Mouse (Mus musculus): ENCODE data around the gene Pde2a.
A peak's percentile ranks its signal among the peaks of the same experiment; 100 is the strongest.

Pde2a gene

DNA sequence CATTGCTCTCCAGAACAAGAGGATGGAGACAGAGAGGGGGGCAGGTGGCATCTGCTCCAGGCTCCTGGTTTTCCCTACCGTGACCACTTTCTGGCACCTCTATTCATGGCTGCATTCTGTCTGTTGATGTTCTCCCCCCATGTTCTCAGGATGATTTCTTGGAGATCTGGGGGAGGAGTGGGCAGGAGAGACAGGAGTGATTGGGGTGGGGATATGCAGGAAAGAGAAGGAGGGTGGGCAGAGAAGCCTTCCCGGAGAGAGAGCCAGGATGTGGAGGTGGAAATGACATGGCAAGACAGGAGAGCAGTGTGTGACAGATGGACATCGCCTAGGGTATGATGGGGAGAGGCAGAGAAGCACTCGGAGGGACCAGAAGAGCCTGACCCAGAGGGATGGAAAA lies 55.0 kb downstream of the Pde2a start:
- no peak for DNase-seq

DNA sequence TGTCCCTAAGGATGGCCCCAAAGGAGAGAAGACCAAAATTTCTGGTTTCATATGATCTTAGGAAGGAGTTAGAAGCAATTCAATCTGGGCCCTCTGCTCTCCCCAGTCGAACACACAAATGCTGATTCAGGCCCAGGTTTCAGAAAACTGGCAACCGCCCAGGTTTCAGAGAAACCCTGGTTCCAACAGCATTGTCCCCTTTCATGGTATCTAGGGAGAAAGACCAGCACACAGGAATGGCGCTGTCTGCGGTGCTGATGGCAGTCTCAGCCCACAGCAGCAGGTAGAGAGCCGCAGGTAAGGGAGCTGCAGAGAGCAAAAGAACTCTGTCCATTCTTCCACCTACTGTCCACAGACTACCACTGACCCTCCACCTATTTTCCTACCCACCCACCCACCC lies 55.7 kb downstream of the Pde2a start:
- DNase-seq, result no peak

GRCm38 (mm10) chr7:101478099-101478498 lies 56.6 kb downstream of the Pde2a start:
- DNase-seq, result no peak

DNA sequence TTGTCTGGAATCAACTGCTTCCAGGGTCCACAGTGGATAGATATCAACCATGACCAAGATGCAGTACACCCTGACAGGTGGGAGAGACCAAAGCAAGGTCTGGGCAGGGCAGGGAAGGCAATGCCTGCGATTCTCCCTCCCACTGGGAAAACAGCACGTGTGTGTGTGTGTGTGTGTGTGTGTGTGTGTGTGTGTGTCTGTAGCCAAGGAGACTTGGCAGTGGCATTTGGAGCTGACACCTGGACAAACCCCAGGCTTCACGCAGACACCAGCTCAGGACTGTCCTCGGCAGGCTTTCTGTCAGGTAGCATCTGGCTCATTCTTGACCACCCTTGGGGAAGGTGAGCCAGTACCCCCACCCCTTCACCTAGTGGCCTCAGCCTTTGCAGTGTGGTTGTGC lies 58.4 kb downstream of the Pde2a start:
- DNase-seq, result no peak

GRCm38 (mm10) chr7:101480671-101481070 lies 59.2 kb downstream of the Pde2a start:
- DNase-seq, result no peak

DNA sequence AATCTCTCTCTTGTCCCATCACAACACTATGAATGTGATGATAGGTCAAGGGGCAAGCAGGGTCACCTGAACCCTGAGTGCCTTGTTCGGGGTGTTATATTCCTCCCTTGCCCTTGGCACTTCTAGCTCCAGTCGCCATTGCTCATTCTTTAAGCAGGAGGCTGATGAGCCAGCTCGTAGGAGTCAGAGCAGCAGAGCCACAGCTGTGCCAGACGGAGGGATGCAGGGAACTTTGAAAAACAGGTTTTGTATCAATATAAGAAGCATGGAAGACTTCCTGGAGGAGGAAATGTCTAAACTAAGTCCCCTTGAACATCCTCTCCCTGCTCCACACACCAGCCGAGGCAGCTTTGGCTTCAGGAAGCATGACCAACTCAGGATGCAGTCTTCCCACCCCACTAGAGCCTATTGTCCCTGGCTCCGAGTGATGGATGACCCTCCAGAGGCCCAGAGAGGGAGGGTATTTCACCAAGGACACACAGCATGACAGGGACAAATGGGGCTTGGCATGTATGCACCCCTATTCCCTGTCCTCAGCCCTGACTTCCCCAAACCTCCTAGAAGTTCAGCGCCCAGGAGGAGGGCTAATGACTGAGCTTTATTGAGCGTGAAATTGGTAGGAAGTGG lies 60.5 kb downstream of the Pde2a start:
- no peak for DNase-seq

DNA sequence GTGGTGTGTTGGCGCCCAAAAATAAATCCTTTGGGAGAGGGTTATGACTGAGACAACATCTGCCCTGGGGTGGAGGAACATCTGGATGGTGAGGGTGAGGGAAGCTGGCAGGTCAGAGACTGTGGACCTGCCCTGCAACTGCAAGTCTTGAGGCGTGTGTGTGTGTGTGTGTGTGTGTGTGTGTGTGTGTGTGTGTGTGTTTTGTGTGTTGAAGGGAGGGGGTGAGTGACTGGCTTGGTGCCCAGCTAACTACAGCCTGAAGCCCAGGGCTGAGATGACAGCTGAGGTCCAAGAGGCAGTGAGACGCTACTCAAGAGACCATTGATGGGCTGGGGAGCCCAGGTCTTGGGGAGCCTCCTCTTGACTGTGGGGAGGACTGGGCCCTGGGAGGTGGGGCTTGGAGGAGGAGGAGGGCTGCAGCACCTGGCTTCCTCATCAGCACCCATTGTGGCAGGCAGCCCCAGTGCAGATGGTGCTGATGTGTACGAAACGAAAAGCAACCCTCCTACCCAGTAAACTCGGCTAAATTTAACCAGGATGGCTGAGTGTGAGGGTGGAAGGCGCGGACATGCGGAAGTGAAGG lies 61.1 kb downstream of the Pde2a start:
- DNase-seq, result no peak

GRCm38 (mm10) chr7:101483498-101484115 lies 62.1 kb downstream of the Pde2a start:
- no peak for DNase-seq

DNA sequence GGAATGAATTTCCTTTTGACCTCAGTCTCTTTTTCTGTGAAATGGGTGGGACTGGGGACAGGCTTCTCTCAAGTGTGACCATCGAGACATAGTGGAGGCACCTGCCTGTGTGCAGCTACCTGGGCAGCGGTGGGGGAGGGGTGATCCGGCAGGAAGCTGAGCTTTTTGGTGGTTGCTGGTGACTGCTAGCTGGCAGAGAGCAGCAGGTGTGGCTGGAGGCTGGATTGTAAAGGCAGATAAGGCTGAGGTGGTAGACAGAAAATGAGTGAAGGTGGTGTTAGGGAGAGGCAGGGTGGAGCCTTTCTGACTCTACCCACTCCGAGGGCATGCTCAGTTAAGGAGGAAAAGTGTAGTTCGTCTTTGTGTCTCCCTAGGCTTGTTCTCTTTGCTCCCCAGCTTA lies 65.6 kb downstream of the Pde2a start:
- no peak for DNase-seq

DNA sequence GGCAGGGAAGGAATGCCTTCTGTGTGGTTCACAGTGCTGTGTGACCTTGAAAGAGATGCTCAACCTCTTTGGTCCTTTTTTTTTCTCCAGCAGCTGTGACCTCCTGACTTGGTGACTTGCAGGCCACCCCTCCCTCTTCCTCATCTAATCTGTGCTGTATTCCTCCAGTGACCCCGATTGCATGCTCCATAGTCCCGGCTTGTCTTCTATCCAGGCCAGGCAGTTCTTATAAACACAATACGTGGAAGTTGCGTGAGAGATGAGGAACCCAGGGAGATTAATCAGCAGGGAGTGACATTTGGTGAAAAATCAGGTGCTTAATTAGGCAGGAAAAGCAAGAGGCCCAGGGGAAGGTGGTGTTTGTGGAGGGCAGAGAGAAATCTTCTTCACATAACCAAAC lies 69.5 kb downstream of the Pde2a start:
- no peak for DNase-seq

DNA sequence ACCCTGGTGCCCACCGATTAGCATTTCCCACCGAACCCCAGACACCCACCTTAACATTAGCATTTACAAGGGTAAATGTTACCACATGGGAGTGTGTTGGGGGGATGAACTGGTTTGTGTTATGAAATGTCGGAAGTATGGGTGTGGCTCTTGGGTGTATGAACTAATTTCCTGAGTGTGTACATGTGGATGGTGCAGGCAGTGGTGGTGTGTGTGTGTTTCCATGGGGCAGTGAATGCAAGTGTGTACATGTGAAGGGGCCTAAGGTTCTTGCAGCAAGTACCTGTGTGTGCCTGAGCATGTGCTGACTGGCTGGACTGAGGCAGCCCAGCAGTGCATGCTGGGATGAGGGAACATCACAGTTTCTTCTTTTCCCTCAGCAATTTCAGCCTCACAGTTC lies 76.9 kb downstream of the Pde2a start:
- no peak for DNase-seq

GRCm38 (mm10) chr7:101499251-101499650 lies 77.8 kb downstream of the Pde2a start:
- DNase-seq, result no peak

- DNase-seq, result no peak
These were observed 78.2 kb downstream of the Pde2a start for GRCm38 (mm10) chr7:101499701-101500100.

DNA sequence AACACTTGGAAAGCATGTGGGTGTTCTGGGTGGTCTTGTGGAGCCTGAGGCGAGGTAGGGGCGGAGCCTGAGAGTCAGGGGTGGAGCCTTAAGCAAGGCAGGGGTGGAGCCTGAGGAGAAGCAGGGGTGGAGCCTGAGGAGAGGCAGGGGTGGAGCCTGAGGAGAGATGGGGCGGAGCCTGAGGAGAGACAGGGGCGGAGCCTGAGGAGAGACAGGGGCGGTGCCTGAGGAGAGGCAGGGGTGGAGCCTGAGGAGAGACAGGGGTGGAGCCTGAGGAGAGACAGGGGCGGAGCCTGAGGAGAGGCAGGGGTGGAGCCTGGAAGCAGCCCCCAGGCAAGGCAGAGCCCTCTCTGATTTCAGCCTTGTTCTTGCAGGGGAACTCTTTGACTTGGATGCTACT lies 79.7 kb downstream of the Pde2a start:
- DNase-seq, result no peak

DNA sequence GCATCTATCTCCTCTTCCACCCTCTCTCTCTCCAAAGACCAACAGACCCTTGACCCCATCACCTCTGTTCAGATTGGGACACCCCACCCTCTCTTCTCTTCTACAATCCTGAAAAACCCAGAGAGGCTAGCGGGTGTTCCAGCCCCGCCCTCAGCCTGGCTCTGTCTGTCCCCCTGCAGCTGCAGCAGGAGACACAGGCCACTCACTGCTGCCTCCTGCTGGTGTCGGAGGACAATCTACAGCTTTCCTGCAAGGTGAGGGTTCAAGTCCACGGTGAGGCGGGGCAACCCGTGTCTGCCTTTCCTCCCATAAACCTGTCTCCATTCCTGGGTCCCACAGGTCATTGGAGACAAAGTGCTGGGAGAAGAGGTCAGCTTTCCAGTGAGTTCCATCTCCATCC lies 80.2 kb downstream of the Pde2a start:
- DNase-seq, result no peak

- peak; percentile 81 for DNase-seq
These were observed 81.9 kb downstream of the Pde2a start for GRCm38 (mm10) chr7:101503351-101503750.

GRCm38 (mm10) chr7:101503803-101504202 lies 82.3 kb downstream of the Pde2a start:
- no peak for DNase-seq

GRCm38 (mm10) chr7:101504507-101504906 lies 83.0 kb downstream of the Pde2a start:
- peak; percentile 37 for DNase-seq

DNA sequence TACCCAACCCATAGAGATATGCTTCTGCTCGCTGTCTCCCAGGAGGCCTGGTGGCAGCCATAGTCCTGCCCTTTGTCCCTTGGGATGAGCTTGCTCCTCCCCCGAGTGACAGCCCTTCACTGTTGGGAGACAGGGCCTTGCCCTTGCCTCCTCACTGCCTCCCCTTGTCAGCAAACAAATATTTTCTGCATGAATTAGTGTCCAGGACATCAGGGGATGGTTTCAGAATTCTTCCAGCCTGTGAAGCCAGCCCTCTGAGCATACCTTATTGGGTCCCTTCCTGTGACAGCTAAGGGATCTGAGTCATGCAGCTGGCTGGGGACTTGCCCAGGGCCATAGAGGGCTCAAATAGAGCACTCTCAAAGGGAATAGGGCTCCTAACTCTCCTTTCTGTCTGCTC lies 87.7 kb downstream of the Pde2a start:
- no peak for DNase-seq

DNA sequence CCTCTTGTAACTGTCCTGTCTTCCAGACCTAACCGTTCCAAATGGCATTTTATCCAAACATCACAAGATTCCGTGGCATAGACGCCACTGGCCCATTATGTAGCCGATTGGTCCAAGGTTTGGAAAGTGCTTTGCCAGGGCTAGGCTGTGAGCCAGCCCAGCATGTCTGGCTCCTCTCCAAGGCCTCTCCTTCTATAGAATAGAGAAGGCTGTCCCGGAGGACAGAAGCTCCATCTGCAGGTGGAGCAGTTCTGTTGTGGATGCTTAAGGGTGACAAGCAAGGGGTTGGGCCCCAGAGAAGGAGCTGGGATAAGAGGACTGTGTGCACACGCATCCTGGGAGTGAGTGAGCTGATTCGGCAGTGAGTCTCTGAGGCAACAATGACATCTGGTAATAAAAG lies 92.2 kb downstream of the Pde2a start:
- DNase-seq, result no peak

DNA sequence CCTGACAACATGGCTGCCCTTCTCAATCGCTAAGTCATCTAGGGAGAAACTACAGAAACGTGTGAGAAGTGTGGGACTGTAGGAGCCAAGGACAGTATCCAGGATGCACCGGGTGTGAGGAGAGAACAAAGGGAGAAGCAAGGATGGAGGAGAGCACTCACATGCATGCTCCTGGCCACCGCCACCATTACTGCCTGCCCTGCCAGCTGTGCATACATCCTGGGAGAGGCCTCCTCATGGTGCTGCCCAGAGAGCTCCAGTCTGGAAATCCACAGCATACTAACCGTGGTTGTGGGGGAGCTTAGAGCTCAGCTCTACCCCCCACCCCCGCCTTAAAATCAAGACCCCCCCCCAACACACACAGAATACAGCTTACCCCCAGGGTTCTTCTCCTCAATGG lies 93.3 kb downstream of the Pde2a start:
- no peak for DNase-seq

GRCm38 (mm10) chr7:101515295-101515694 lies 93.8 kb downstream of the Pde2a start:
- no peak for DNase-seq

DNA sequence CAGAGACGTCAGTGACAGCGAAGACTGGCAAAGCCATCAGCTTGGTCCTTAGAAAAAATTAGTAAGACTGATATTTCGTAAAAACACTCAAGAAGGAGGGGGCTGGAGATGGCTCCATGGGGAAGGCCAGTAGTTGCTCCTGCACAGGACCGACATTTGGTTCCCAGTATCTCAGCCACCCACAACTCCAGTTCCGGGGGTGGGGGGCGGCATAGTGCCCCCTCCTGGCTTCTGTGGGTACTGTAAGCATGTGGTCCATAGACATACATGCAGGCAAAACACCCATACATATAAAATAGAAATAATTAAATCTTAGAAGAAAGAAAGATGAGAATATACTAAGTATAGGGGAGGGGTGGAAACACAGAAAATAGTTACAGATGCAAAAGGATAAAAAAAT lies 95.0 kb downstream of the Pde2a start:
- DNase-seq, result no peak

DNA sequence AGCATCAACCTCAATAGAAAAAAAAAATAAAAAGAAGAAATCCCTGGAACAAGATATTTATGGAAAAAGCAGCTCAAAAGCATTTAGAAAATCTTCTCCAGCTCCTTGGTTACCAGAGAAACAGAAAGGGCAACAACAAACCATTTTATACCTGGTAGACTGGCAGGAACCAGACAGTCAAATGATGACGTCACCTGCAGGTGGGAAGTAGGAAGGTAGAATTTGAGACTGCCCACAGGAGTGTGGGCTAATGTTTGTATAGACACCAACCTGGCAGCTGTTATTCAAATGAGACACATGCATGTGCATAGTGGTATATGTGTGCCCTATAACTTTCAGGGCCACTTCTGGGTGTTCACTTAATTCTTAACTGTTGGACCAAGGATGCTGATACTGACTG lies 100.2 kb downstream of the Pde2a start:
- DNase-seq, result no peak

DNA sequence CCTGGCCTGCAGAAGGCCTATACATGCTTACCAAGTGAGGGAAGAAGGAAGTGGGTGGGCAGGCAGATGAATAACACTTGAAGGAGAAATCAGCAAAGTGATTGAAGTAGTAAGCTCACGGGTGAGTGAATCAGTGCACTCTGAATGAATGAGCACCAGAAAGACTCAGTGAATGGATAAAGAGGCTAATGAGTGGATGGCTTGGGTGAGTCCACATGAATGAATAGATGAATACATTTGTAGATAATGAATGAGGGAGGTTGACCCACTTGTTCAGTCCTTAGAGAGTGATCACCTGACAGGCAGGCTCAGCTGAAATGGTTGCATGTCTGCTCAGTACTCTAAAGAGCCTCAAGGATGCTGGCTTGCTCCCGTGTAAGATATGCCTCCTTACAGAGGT lies 101.7 kb downstream of the Pde2a start:
- DNase-seq, result no peak

All from lung, postnatal 10 days (tissue).